In the genomic region with DNA sequence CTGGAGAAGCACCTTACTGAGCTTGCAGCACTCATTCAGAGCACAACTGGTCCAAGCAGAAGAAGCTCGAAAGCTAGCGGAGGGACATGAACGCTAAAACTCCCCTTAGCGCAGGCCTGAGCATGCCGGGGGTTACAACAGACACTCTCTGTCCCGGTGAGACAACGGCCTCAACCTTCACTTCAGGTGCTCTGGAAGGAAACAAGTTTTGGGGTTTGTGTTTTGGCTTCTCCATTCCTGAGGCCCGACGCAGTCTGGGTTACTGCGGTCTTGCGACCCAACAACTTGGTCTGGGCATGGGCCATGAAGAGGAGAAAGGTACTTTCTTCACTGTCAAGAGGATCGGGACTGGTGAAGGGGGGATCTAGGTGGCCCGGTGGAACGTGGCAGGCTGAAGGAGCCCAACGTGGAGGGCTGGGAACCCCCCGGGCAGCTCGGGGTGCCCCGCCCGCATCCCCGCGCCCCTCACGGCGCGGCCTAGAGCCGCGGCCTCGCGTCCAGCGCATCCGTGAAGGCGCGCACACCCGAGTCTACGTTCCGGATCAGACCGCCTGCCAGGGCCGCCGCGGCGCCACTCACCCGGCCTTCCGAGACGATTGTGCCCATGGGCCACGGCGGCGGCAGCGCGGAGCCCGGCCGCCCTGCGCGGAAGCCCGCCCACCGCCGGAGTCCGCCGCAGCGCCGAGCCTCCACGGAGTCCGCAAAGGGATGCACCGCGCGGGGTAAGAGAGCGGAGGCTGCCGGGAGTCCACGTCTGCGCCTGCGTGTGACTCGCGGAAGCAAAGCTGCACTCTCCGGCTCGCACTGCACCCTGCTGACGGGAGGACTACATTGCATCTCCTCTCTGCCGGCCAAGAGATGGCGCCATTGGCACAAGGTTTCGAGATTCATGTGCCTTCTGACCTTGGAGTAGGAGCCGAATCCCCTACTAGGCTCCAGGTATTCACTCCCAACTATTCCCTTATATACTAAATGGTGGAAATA, we compare ENCODE assay signal across 8 mouse cellular contexts. TPM values are rescaled to one million over a fixed set of nuclear protein-coding genes. Genes with fewer than 3 reads are reported as not detected.
DNase-seq lines count a peak whose midpoint lies in the region; ATAC-seq lines count a peak whose summit lies in the region.

No protein-coding gene starts in this region.

- ATAC-seq in hematopoietic stem cell, adult 5-6 weeks (replicated peaks in 1 of 2; ENCODE audit: insufficient read depth in 1 of 2, low FRiP score in 2 of 2, low TSS enrichment in 1 of 2, low read depth in 1 of 2, poor library complexity in 2 of 2, severe bottlenecking in 2 of 2): peak; percentile 97 to 100
- peak; percentile 99 for ATAC-seq in lung, embryonic 16.5 days (ENCODE audit: low read depth)

- no peaks in the 10 kb centered on the region for H3K27me3 ChIP-seq in lung, embryonic 16.5 days (ENCODE audit: control insufficient read depth, insufficient read depth, low read depth, low read length)

- 0 out of 2 replicates have a peak, but pooled peaks cover 3% of the 10 kb centered on the region for H3K36me3 ChIP-seq in lung, embryonic 16.5 days (ENCODE audit: control insufficient read depth, insufficient read depth, low read length)

- H3K4me1 ChIP-seq in lung, embryonic 16.5 days (replicated peaks; ENCODE audit: control insufficient read depth, insufficient read depth, low read length): peaks cover 7% of the 10 kb centered on the region

- H3K9ac ChIP-seq in lung, embryonic 16.5 days (ENCODE audit: low read length): peak overlapping the region; percentile 99

- H3K4me3 ChIP-seq in lung, embryonic 16.5 days (ENCODE audit: low read length): peak overlapping the region; percentile 97

- peak overlapping the region; percentile 55; the same call in 1 of the 2 replicates for H3K27ac ChIP-seq in lung, embryonic 16.5 days (ENCODE audit: low read length)

- DNase-seq in MEL-GATA-1-ER (ENCODE audit: extremely low read depth, low read depth): peak; percentile 81
- peak; percentile 95 for DNase-seq in cerebellum, adult 8-10 months
- DNase-seq in forelimb bud, embryonic 11.5 days (ENCODE audit: low read depth, low spot score): peak; percentile 95
- DNase-seq in layer of hippocampus, adult 9-10 months (ENCODE audit: low spot score): peak; percentile 94
- DNase-seq in ovary, postnatal 10 days (ENCODE audit: low spot score): peak; percentile 88
- DNase-seq in thymus, postnatal 10 days (ENCODE audit: low spot score in 2 of 2): peak; percentile 91 to 96

- WGBS in lung, embryonic 16.5 days: under 1% methylated on average over 67 of the region's 78 CpGs

- H3K4me2 ChIP-seq in lung, embryonic 16.5 days (ENCODE audit: low read depth, low read length): peak overlapping the region; percentile 63

- H3K9me3 ChIP-seq in lung, embryonic 16.5 days (ENCODE audit: control insufficient read depth, low read length): no peaks in the 10 kb centered on the region

RNA-seq across cellular contexts. Expression of a gene that starts 1.2 kb away (rescaled TPM):
- total RNA-seq in hematopoietic stem cell, adult 5-6 weeks (2017): 178 and 218 TPM in 2 replicates
- polyA plus RNA-seq in lung, embryonic 16.5 days (2015; fragmentation: Nextera tagmentation; extraction: Ambion mirVana): 115 and 130 TPM in 2 replicates

RNA-seq across cellular contexts. Expression of a gene that starts 23.3 kb away (rescaled TPM):
- not detected in 2 replicates for total RNA-seq in hematopoietic stem cell, adult 5-6 weeks (2017)
- polyA plus RNA-seq in lung, embryonic 16.5 days (2015; fragmentation: Nextera tagmentation; extraction: Ambion mirVana): not detected in 2 replicates

RNA-seq across cellular contexts. Expression of a gene that starts 39.8 kb away (rescaled TPM):
- 5.3 TPM in 1 of 2 replicates, not detected in the other for total RNA-seq in hematopoietic stem cell, adult 5-6 weeks (2017)
- polyA plus RNA-seq in lung, embryonic 16.5 days (2015; fragmentation: Nextera tagmentation; extraction: Ambion mirVana): 1.9 and 3.1 TPM in 2 replicates

RNA-seq across cellular contexts. Expression of a gene that starts 48.9 kb away (rescaled TPM):
- 22.7 and 38.3 TPM in 2 replicates for total RNA-seq in hematopoietic stem cell, adult 5-6 weeks (2017)
- 17.9 and 19.2 TPM in 2 replicates for polyA plus RNA-seq in lung, embryonic 16.5 days (2015; fragmentation: Nextera tagmentation; extraction: Ambion mirVana)

Comparison
In these comparisons a context has a peak if more than half of its experiments do, and no peak if none do; other contexts are left out.
1. Peak in every context shown above with its lines: DNase-seq, ATAC-seq, H3K4me3 ChIP-seq and H3K27ac ChIP-seq.